ENCODE assay signal across 25 mouse cellular contexts in genomic region chr9:95327771-95328170, GRCm38 (mm10).
DNase-seq lines count a peak whose midpoint lies in the region; ATAC-seq and TF ChIP-seq lines count a peak whose summit lies in the region.
"Had no signal": no experiment of that assay in that cellular context is flagged by ENCODE, and none has a peak within 500 bp of the region (broad histone marks: within the 10 kb centered on the region; RNA-seq: fewer than 3 reads in every experiment).

No protein-coding gene starts in this region.

- H3K27me3 ChIP-seq in kidney, postnatal 0 days (ENCODE audit: insufficient read depth, low read length), result no peaks in the 10 kb centered on the region
- H3K27me3 ChIP-seq in megakaryocyte, embryonic 14.5 days (replicated peaks), result peaks cover 31% of the 10 kb centered on the region
- H3K27me3 ChIP-seq: embryonic facial prominence, embryonic 12.5 days; liver, embryonic 13.5 days; lung, embryonic 15.5 days; neural tube, embryonic 12.5 days had no signal

- no peak overlapping the region for H3K9ac ChIP-seq in kidney, postnatal 0 days (ENCODE audit: low read depth, low read length)
- H3K9ac ChIP-seq: embryonic facial prominence, embryonic 12.5 days; hindbrain, embryonic 14.5 days; liver, embryonic 13.5 days; lung, embryonic 15.5 days; neural tube, embryonic 12.5 days had no signal

- no peaks in the 10 kb centered on the region for H3K4me1 ChIP-seq in kidney, postnatal 0 days (replicated peaks; ENCODE audit: insufficient read depth, low read length)
- H3K4me1 ChIP-seq in megakaryocyte, embryonic 14.5 days, result peaks cover 25% of the 10 kb centered on the region
- H3K4me1 ChIP-seq: liver, embryonic 13.5 days had no signal

- H3K4me2 ChIP-seq in kidney, postnatal 0 days (ENCODE audit: low read length), result no peak overlapping the region
- H3K4me2 ChIP-seq: embryonic facial prominence, embryonic 12.5 days; hindbrain, embryonic 14.5 days; liver, embryonic 13.5 days; lung, embryonic 15.5 days; neural tube, embryonic 12.5 days had no signal

- DNase-seq in kidney, postnatal 0 days (ENCODE audit: low spot score), result peak; percentile 4
- no peak for DNase-seq in kidney, adult 18-20 months
- peak; percentile 51 for DNase-seq in lung, postnatal 10 days
- DNase-seq in lung, postnatal 36 days, result peak; percentile 17
- DNase-seq in spleen, postnatal 14 days (ENCODE audit: low spot score in 2 of 2), result no peak
- DNase-seq: adrenal gland, postnatal 14 days; cerebellum, adult 11-12 months; cerebellum, adult 9-11 months; embryo, embryonic 11 days; gastrocnemius, postnatal 14 days; kidney, adult 8-10 months; kidney, postnatal 10 days; liver, embryonic 13.5 days; right cerebral cortex, adult 18-20 months had no signal

- no peak overlapping the region for H3K4me3 ChIP-seq in kidney, postnatal 0 days (replicated peaks; ENCODE audit: low read depth, low read length)
- H3K4me3 ChIP-seq in megakaryocyte, embryonic 14.5 days (replicated peaks), result peak overlapping the region; percentile 33
- H3K4me3 ChIP-seq: embryonic facial prominence, embryonic 12.5 days; left cerebral cortex, adult 2 months; liver, embryonic 13.5 days; lung, embryonic 15.5 days; myocyte; neural tube, embryonic 12.5 days had no signal

- ATAC-seq in kidney, postnatal 0 days (replicated peaks; ENCODE audit: low FRiP score, low read depth), result no peak
- no peak for ATAC-seq in megakaryocyte, adult 5-6 weeks (ENCODE audit: poor library complexity, severe bottlenecking)
- ATAC-seq: forebrain, embryonic 14.5 days; Patski had no signal

- TF ChIP-seq CTCF in kidney, postnatal 0 days (IDR thresholded peaks at IDR 0.05; ENCODE audit: low read depth), result no peak

- 43% methylated on average over 3 of the region's 3 CpGs for WGBS in kidney, postnatal 0 days

- no peak overlapping the region for H3K27ac ChIP-seq in kidney, postnatal 0 days
- H3K27ac ChIP-seq: embryonic facial prominence, embryonic 12.5 days; hindbrain, embryonic 14.5 days; left cerebral cortex, adult 2 months; liver, embryonic 13.5 days; lung, embryonic 15.5 days; neural tube, embryonic 12.5 days; stomach, postnatal 0 days had no signal

- no peaks in the 10 kb centered on the region for H3K9me3 ChIP-seq in kidney, postnatal 0 days (replicated peaks; ENCODE audit: low read length)
- no peaks in the 10 kb centered on the region for H3K9me3 ChIP-seq in megakaryocyte, embryonic 14.5 days
- H3K9me3 ChIP-seq: embryonic facial prominence, embryonic 12.5 days; liver, embryonic 13.5 days; lung, embryonic 15.5 days; neural tube, embryonic 12.5 days had no signal

- H3K36me3 ChIP-seq in kidney, postnatal 0 days (ENCODE audit: insufficient read depth, low read length), result no peaks in the 10 kb centered on the region
- H3K36me3 ChIP-seq in megakaryocyte, embryonic 14.5 days (replicated peaks; ENCODE audit: low read length), result no peaks in the 10 kb centered on the region
- H3K36me3 ChIP-seq: embryonic facial prominence, embryonic 12.5 days; liver, embryonic 13.5 days; lung, embryonic 15.5 days; neural tube, embryonic 12.5 days had no signal

Comparison
In these comparisons a context has a peak if more than half of its experiments do, and no peak if none do; other contexts are left out.
1. DNase-seq: peak in kidney, postnatal 0 days (single experiment), lung, postnatal 10 days (single experiment) and lung, postnatal 36 days (single experiment); none in kidney, adult 18-20 months (single experiment) and spleen, postnatal 14 days (0 of 2).